Mouse (Mus musculus): ENCODE data around the gene Cadps.

The Cadps gene

GRCm38 (mm10) chr14:12730979-12731378, 91.9 kb downstream of the Cadps start:
- DNase-seq (ENCODE audit: low spot score in 2 of 2): no peak

- DNase-seq (ENCODE audit: low spot score in 2 of 2): no peak
Measured at GRCm38 (mm10) chr14:12722452-12723194, 100.3 kb downstream of the Cadps start.

GRCm38 (mm10) chr14:12718766-12719165, 104.1 kb downstream of the Cadps start:
- no peak for DNase-seq (ENCODE audit: low spot score in 2 of 2)

- DNase-seq (ENCODE audit: low spot score in 2 of 2): no peak
Measured at GRCm38 (mm10) chr14:12715906-12716659, 106.8 kb downstream of the Cadps start.

- DNase-seq (ENCODE audit: low spot score in 2 of 2): no peak
Measured at GRCm38 (mm10) chr14:12707395-12707794, 115.5 kb downstream of the Cadps start.

- DNase-seq (ENCODE audit: low spot score in 2 of 2): no peak
Measured at GRCm38 (mm10) chr14:12704461-12704860, 118.4 kb downstream of the Cadps start.

- no peak for DNase-seq (ENCODE audit: low spot score in 2 of 2)
Measured at GRCm38 (mm10) chr14:12690201-12690600, 132.7 kb downstream of the Cadps start.

- no peak for DNase-seq (ENCODE audit: low spot score in 2 of 2)
Measured at GRCm38 (mm10) chr14:12685015-12685414, 137.9 kb downstream of the Cadps start.

DNA sequence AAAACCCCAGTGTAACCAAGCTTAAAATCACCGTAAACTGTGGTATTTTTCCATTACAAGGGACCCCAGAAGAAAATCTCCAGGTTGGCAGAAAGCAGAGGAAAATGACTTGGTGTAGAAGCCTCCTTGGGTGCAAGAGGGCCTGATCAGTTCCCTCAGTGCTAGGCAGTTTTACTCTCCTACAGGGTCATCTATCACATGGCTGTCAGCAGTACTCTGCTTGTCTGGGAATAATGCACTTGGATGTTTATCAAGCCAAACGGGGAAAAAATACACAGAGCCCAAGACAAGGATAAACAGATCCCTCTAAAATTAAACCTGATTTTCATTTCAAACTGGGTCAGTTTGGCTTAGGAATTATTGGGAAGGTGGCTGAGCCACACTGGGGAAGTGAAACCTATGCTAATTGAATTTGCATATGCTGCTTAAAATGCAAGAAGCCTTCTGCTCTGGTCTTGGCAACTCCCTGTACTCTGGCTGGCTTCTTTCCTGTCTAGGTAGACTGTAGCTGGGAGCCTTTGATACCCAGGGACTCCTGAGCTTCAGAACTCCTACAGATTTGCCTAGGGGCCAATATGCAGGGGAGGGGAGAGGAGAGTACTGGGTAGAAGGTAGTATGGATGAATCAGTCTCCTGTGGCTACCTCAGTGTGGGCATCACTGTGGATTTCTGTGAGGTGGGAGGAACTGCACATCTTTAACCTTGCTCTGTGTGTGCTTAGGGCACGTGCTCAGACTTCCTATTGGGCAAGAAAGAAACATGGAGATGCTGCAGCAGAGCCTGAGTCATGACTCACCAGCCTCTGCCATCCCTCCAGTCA, 141.8 kb downstream of the Cadps start:
- DNase-seq (ENCODE audit: low spot score in 2 of 2): no peak

DNA sequence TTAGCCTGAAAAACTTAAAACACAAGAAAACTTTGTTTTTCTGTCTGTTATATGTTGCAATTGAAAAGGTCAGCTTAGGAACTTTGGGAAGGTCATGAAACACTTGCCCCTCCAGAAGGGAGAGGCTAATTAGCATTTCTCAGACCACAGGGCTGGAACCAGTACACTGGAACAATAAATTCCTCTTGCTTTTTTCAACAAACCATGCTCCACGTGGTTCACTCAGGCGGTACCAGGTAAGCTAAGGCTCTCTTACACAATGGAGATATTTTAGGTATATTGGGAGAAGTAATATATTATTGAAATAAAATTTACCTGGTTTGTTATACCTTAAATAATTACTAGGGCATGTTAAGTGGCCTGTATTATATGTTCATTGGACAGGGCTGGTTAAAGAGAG, 161.4 kb downstream of the Cadps start:
- DNase-seq (ENCODE audit: low spot score in 2 of 2): no peak

GRCm38 (mm10) chr14:12657351-12657750, 165.5 kb downstream of the Cadps start:
- DNase-seq (ENCODE audit: low spot score in 2 of 2): no peak

DNA sequence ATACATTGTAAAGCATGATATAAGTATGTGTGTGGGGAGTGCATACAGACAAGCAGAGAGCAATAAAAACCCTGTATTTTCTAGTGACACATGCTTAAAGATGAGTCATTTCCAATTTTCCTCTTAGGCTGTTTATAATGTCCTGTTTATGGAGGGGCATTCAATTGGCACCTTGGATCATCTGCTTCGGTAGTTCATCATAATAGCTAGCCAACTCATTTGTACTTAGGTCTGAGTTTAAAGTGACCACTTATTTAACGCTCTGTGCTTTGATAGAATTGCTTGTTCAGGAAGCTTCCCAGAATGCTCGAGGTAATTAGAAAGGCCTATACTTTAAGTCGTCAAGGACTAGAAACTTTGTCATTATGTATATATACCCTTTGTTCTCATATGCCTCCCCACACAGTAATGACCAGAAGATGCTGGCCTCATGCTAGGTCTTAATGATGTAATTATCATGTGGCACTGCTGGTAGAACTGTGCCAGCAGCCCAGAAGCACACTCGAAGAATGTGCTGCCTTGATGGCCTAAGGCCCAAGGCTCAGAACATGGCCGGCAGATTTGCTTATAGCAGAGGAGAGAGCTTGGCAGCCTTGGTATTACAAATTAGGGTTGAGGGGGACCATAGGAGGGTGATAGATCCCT, 179.9 kb downstream of the Cadps start:
- DNase-seq (ENCODE audit: low spot score in 2 of 2): no peak

DNA sequence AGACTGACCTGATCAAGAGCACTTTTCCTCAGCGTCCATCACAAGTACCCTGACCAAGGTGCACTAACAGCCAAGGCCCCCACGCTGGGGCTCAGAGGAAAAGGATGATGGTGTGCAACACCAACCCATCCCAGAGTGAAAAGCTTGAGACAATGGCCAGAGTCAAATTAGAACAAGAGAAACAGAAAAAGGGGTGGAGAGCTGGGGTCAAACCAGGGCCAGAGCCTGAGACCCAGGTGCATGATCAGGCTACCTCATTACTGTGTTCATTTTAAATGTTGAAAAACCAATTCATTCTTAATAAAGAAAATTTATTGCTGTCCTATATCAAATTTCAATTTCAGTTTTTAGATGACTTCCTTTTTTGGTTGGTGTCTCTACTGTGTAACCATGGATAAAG, 184.1 kb downstream of the Cadps start:
- no peak for DNase-seq (ENCODE audit: low spot score in 2 of 2)

DNA sequence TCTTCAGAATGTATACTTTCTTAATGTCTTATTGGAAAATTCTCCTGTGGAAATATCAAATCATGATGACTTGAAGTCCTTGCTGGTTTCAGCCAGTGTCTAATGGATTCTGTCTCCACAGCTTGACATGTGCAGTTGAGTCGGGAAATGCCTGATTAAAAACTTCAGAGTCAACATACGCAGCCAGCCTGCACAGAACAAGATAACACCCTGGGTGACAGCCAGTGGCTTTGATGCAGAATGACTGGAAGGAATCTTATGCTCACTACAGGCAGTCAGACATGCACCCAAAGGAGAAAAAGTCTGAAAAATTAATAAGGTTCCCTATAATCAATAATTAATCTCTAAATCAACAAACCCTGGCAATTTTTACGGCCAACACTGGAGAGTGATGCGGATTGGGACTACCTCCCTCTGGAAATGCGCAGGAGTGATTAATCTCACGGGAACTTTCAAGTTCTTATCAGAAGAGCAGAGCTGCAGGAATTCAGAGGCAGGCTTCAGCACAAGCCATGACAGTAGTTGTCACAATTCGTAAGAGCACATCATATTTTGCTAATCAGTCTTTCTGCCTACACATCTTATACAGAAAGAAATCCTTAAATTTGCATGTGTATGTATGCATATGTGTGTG, 185.6 kb downstream of the Cadps start:
- DNase-seq (ENCODE audit: low spot score in 2 of 2): no peak

GRCm38 (mm10) chr14:12624256-12625130, 198.4 kb downstream of the Cadps start:
- no peak for DNase-seq (ENCODE audit: low spot score in 2 of 2)

DNA sequence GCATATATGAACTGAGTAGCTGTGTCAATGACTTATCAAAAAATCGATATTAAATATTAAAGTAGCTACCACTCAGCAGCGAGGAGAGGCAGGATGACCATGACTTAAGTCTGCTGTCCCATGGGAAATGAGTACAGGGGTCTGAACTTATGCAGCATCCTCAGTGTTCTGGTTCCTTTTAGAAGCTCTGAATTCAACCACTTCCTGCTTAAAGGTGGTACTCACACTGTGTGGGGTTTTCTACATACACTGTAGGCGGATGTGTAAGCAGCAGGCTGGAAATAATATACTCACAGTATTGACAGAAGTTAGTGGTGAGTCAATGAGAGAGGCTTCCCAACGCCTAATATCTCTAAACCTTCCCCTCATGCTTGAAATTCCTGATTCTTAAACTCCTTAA, 215.9 kb downstream of the Cadps start:
- DNase-seq (ENCODE audit: low spot score in 2 of 2): no peak

DNA sequence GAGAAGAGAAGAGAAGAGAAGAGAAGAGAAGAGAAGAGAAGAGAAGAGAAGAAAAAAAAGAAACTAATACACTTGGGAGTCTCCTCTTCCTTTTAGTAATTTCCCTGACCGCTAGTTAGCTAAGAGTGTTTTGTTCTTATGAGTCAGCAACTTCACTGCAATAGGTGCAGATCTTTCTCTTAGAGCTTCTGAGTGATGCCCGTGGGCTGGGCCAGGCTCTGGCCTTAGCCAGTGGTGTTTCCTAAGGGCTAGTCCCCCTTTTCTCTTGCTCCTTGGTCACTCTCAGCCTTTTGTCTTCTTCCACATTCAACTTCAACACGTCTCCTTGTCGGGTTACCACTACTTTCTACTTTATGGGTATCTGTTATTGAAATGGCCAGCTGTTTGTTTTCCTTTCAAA, 216.7 kb downstream of the Cadps start:
- DNase-seq (ENCODE audit: low spot score in 2 of 2): no peak

DNA sequence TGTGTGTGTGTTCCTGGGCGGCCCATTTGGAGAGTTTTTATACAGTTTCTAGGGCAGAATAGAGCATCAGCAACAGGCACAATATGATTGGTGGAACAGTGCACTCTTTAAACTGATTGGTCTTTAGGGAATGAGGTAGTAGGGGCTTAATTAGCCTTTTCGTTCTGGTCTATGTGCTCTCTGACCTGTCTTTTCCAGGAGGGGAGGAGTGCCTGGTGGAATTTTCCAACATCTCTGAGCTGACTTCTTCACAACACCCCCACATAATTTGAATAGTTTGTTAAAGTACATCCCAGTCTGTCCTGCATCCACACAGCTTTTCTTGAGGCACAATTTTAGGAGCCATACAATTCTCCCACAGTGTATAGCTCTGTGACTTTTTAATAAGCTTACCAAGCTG, 220.8 kb downstream of the Cadps start:
- DNase-seq (ENCODE audit: low spot score in 2 of 2): no peak

GRCm38 (mm10) chr14:12595326-12595725, 227.6 kb downstream of the Cadps start:
- DNase-seq (ENCODE audit: low spot score in 2 of 2): no peak

- DNase-seq (ENCODE audit: low spot score in 2 of 2): no peak
Measured at GRCm38 (mm10) chr14:12592472-12593075, 230.3 kb downstream of the Cadps start.

All from thymus, postnatal 10 days (tissue).